Mouse (Mus musculus): ENCODE measurements around the gene Aldh1a3. TPM values are rescaled to one million over a fixed set of nuclear protein-coding genes. Genes with fewer than 3 reads are reported as not detected.

Gene Aldh1a3
- polyA plus RNA-seq, 1 experiment from 2014 or later, result 27.0 TPM

DNA sequence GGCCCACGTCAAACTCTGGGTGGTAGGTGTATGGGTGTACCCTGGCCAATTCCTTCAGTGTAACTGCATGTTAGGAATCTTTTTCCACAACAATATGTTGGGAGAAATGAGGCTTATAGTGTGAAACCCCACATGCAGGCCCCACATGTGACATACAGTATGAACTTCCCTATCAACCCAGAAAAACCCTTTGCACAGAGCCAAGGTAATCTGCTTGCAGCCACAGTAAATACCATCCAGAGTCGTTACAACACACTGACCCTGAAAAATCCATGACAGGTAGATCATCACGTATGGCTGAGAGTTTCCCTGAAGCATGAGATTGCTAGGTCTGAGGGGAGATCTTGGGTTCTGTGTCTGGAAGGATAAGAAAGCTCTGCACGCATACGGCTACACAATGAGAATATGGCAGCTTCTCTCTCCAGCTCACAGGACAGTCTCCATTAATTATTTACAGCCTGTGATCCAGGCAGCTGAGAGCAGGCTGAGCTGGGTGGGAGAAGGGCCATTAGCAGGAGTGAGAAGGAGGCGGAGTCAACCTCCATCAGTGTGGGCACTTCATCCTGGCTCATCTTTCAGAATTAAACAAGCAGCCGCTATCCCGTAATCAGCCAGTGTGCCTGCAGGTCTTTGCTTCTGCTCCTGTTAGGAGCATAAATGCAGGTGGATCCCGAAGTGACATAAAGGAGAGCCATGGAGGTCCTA is 80.2 kb downstream of the Aldh1a3 start:
- no peak overlapping the region for H3K27ac ChIP-seq (ENCODE audit: low read length)
- WGBS, result 32% methylated on average over 9 of the region's 9 CpGs
- peak; percentile 78 for ATAC-seq
- no peak overlapping the region for H3K4me2 ChIP-seq (ENCODE audit: low read depth, low read length)
- H3K4me3 ChIP-seq (ENCODE audit: low read length), result no peak overlapping the region
- H3K4me1 ChIP-seq (ENCODE audit: control insufficient read depth, insufficient read depth, low read length), result peaks cover 3% of the 10 kb centered on the region; the same call in 1 of the 2 replicates
- H3K9me3 ChIP-seq (ENCODE audit: control insufficient read depth, low read length), result no peaks in the 10 kb centered on the region
- H3K27me3 ChIP-seq (replicated peaks; ENCODE audit: control insufficient read depth, insufficient read depth, low read length), result no peaks in the 10 kb centered on the region
- H3K9ac ChIP-seq (ENCODE audit: low read depth, low read length), result no peak overlapping the region
- H3K36me3 ChIP-seq (ENCODE audit: control insufficient read depth, insufficient read depth, low read length), result no peaks in the 10 kb centered on the region

DNA sequence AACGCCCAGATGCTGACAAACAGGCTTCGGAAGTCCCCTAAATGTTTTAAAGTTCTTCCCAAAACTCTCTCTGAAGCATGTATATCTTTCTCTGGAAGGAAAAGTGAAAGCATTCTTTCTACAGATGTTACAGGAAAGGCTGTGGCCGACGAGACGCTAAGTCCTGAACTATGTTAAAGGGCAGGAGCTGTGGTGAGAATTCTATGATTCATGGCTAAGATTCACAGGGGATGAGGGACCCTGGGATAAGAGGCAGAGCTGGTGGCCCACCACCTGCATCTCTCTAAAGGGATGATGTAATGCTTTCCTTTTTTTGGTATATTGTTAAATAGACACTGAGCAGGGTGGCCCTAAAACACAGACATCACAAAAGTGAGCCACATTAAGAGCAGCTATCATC is 84.0 kb downstream of the Aldh1a3 start:
- H3K4me3 ChIP-seq (ENCODE audit: low read length), result no peak overlapping the region
- WGBS, result 54% methylated on average over 5 of the region's 5 CpGs
- no peaks in the 10 kb centered on the region for H3K36me3 ChIP-seq (ENCODE audit: control insufficient read depth, insufficient read depth, low read length)
- no peak overlapping the region for H3K9ac ChIP-seq (ENCODE audit: low read depth, low read length)
- H3K27me3 ChIP-seq (replicated peaks; ENCODE audit: control insufficient read depth, insufficient read depth, low read length), result no peaks in the 10 kb centered on the region
- H3K27ac ChIP-seq (ENCODE audit: low read length), result peak overlapping the region; percentile 38; the same call in 1 of the 2 replicates
- no peaks in the 10 kb centered on the region for H3K9me3 ChIP-seq (ENCODE audit: control insufficient read depth, low read length)
- H3K4me2 ChIP-seq (ENCODE audit: low read depth, low read length), result no peak overlapping the region
- no peak for ATAC-seq
- peaks cover 6% of the 10 kb centered on the region for H3K4me1 ChIP-seq (ENCODE audit: control insufficient read depth, insufficient read depth, low read length)

DNA sequence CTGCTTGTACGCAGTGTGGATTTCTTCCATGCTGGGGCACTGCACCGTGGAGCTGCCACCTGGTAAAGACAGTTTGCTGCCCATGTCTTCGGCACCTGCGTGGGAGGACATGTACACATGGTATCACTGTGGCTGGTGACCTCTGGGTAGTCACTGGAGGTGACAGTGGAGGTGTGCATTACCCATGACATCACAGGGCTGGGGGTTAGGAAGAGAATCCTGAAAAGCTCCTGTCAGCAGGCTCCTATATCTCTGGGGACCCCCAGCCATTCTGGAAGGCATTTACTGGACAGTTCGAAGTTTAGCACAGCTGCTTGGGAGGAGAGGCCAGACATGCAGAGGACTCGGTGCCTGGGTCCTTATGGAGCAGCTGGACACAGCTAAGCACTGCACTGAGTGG is 84.5 kb downstream of the Aldh1a3 start:
- Histone ChIP-seq H3K9ac (ENCODE audit: low read depth, low read length) (0 out of 2 replicates have a peak overlapping the region, but pooled peaks have one; percentile 17), H3K4me2 (ENCODE audit: low read depth, low read length) (no peak overlapping the region), H3K4me1 (ENCODE audit: control insufficient read depth, insufficient read depth, low read length) (peaks cover 6% of the 10 kb centered on the region), H3K9me3 (ENCODE audit: control insufficient read depth, low read length) (no peaks in the 10 kb centered on the region), H3K4me3 (ENCODE audit: low read length) (no peak overlapping the region), H3K36me3 (ENCODE audit: control insufficient read depth, insufficient read depth, low read length) (no peaks in the 10 kb centered on the region), H3K27ac (ENCODE audit: low read length) (peak overlapping the region; percentile 38), H3K27me3 (replicated peaks; ENCODE audit: control insufficient read depth, insufficient read depth, low read length) (no peaks in the 10 kb centered on the region)
- 80% methylated on average over 6 of the region's 6 CpGs for WGBS
- no peak for ATAC-seq

DNA sequence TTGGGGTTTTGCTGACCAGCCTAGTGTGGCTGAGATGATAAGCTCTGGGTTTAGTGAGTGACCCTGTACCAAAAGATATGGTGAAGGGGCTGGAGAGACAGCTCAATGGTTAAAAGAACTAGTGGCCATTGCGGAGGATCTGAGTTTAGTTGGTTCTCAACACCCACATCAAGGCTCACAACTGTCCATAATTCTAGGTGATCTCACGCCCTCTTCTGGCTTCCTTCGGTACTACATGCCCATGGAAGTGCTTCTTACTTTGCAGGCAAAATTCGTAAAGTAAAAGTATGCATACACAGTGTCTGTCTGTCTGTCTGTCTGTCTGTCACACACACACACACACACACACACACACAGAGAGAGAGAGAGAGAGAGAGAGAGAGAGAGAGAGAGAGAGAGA is 85.0 kb downstream of the Aldh1a3 start:
- H3K4me1 ChIP-seq (ENCODE audit: control insufficient read depth, insufficient read depth, low read length), result peaks cover 6% of the 10 kb centered on the region
- no peak overlapping the region for H3K4me2 ChIP-seq (ENCODE audit: low read depth, low read length)
- 45% methylated on average over 4 of the region's 4 CpGs for WGBS
- no peak overlapping the region for H3K4me3 ChIP-seq (ENCODE audit: low read length)
- H3K27me3 ChIP-seq (replicated peaks; ENCODE audit: control insufficient read depth, insufficient read depth, low read length), result no peaks in the 10 kb centered on the region
- no peak for ATAC-seq
- H3K27ac ChIP-seq (ENCODE audit: low read length), result no peak overlapping the region
- no peaks in the 10 kb centered on the region for H3K9me3 ChIP-seq (ENCODE audit: control insufficient read depth, low read length)
- no peaks in the 10 kb centered on the region for H3K36me3 ChIP-seq (ENCODE audit: control insufficient read depth, insufficient read depth, low read length)
- no peak overlapping the region for H3K9ac ChIP-seq (ENCODE audit: low read depth, low read length)

Small RNA genes lying within 50 kb of the gene (microRNA-seq; reads per million reads assigned to microRNA genes)
- gene Mir7057, result 0.68 reads per million

Other genes with a start within 250 kb of the Aldh1a3 start
- not detected in 2 replicates for gene Gm10974, start 61.6 kb downstream of the Aldh1a3 start, polyA plus RNA-seq (2015; fragmentation: Nextera tagmentation; extraction: Ambion mirVana)
- gene Lrrk1, start 39.2 kb downstream of the Aldh1a3 start, polyA plus RNA-seq (2015; fragmentation: Nextera tagmentation; extraction: Ambion mirVana), result 15.4 and 16.6 TPM in 2 replicates

Data from intestine, embryonic 16.5 days (tissue).